Mouse (Mus musculus): ENCODE data around the gene Lage3.

Lage3 gene

GRCm38 (mm10) chrX:74353467-74353770, at the start of gene Lage3:
Gene Lage3 (minus strand): TSS chrX:74353618.
- DNase-seq (ENCODE audit: low read depth), result peak; percentile 80

DNA sequence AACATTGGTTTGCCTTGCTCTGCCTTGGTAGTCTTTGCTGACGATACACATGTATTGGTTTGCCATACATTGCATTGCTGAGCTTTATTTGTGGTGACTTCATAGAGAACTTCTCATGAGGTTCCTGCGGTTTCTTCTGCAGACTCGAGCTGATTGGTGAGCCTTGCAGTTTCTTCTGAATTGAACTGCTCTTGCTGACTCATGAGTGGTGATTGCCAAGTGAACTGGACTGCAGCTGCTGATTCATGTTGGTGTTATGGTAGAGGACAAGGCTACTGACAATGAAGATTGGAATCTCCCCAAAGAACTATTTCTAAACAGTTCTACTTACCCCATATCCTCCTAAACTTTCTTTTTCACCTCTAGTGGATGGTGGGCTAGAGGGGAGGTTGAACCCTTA, 46.7 kb upstream of the Lage3 start:
- DNase-seq (ENCODE audit: low read depth), result peak; percentile 38

DNA sequence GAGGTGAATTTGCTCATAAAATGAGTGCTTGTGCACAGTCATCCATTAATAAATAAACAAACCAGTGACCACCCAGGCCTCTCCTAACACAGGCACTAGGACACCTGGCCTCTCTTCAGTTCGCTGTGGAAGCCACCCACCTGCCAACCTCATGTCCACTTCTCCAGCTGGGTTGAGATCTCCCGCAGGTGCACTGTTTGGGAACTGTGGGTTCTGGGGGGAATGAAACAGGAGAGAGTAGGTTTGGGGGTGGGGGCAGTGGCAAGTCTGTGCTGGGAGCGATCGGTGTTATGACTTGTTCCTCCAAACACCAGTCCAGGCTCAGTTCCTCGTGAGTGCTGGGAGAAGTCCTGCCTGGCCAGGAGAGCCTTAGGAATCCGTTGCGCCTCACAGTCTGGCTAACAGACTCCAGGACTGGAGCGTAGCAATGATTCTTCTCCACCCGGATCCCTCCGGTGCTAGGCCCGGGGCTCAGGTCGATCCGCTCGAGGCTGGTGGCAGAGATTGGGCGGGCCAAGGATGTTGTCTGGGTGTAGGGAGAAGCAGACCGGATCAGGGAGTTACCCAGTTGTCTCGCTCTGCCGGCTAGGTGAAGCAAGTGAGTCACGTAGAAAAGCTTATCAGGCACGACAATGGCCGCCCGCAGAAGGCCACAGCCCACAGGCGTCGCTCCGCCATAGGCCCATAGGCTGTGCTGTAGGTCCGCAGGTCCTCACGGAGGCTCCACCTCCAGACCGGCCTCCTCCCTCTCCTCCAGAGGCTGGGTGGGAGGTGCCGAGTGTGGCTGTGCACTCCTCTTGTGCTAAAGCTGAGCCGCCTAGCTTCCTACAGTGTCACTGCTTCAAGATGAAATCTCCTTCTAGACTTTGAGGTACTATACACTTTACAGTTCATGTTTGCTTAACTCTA, 39.4 kb upstream of the Lage3 start, which contains the start of the genes Fam3a and Ikbkg:
Fam3a (minus strand) TSS at position 738 of the 909 bp plus-strand sequence.
Ikbkg (plus strand) TSS at position 756 of the 909 bp plus-strand sequence.
- peak; percentile 92 for DNase-seq (ENCODE audit: low read depth)

DNA sequence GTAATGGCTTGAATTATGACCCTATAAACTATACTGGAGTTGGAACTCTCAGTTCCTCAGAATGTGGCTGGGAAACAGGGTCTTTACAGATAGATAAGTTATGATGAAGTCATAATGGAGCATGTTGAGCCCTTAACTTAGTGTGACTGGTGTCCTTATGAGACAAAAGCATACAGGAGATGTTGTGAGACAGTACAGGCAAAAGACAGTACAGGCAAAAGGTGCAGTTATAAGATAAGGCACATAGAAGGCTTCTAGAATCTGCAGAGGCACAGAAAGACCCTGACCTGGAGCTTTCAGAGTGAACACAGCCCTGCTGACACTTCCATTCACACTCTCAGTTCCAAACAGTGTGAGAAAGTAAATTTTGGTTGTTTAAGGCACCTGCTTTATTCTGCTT, 34.7 kb upstream of the Lage3 start:
- no peak for DNase-seq (ENCODE audit: low read depth)

GRCm38 (mm10) chrX:74384451-74384850, 31.0 kb upstream of the Lage3 start:
- DNase-seq (ENCODE audit: low read depth), result no peak

- peak; percentile 95 for DNase-seq (ENCODE audit: low read depth)
Measured at GRCm38 (mm10) chrX:74372888-74373549, 19.6 kb upstream of the Lage3 start, which contains the start of the genes Ubl4a and Slc10a3. Gene Ubl4a (minus strand): TSS chrX:74373218. Gene Slc10a3 (minus strand): TSS chrX:74373349.

DNA sequence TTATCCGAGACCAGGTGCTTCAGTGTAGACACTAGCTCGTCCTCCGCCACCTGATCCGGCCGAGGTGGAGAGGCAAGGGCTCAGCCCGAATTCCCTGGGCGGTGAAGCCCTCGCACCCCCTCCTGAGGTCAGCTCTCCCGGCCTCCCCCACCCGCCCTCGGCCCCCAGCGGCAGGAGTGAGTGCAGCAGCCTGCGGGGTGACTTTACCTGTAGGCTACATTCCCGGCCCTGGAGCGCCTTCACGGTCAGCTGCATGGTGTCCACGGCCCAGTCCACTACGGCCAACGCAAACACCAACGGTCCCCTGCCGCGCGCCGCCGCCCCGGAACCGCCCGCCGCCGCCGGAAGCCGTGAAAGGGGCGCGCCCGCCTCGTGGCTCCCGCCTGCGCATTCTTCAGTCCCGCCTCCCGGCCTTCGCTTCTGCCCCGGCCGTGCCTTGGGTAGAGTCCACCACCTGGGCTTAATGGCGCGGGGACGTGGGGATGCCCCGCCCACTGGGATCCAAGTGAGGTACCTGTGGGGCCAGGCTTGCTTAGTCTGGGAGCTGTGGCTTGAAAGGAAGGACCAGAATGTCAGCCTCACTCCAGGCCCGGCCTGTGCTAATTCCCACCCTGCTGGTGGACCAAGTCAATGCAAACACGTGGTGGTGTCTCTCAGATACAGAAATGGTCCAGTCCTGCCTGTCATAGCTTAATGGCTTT, 14.9 kb upstream of the Lage3 start:
- DNase-seq (ENCODE audit: low read depth), result peak; percentile 65

DNA sequence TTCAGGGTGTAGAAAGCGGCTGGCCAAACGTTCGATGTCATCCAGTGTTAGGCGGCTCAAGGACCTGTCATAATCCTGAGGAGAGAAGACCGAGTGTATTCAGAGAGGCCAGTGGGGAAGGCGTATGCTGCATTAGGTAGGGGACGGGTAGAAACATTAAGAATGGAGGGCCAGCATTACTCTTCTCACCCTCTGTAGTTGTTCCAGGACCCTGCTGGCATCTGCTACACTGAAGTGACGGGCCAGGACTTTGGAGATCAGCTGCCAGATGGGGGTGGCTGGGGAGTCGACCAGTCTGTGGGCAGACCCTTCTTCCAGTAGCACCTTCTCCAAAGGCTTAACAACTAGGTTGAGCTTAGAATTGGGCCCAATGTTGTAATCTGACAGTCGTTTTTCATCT, 14.1 kb upstream of the Lage3 start:
- no peak for DNase-seq (ENCODE audit: low read depth)

DNA sequence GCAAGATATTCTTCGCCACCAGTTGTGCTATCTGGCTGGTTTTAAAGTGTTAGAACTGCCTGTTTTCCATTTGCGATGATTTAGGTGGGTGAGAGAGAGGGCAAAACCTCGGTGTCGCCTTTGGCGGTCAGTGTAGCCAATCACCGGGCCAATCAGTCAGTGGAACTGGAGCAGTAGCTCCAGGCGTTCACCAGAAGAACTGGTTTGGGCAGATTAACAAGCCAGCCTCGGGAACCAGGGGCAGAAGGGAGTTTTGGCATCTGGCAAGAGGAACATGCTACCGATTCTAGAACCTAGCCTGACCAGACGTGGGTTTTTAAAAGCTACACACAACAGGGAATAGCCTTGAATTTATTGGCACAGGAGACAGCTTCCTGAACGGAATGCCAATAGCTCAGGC, 5.8 kb upstream of the Lage3 start:
- no peak for DNase-seq (ENCODE audit: low read depth)

DNA sequence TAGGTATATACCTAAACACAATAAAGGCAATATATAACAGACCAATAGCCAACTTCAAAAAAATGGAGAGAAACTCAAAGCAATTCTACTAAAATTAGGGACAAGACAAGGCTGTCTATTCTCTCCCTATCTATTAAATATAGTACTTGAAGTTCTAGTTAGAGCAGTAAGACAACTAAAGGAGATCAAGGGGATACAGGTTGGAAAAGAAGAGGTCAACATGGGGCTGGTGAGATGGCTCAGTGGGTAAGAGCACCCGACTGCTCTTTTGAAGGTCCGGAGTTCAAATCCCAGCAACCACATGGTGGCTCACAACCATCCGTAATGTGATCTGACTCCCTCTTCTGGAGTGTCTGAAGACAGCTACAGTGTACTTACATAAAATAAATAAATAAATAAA, 3.7 kb upstream of the Lage3 start:
- DNase-seq (ENCODE audit: low read depth), result peak; percentile 6

GRCm38 (mm10) chrX:74352645-74353466, 562 bp downstream of the Lage3 start:
- DNase-seq (ENCODE audit: low read depth), result peak; percentile 11

GRCm38 (mm10) chrX:74330166-74330930, 23.1 kb downstream of the Lage3 start:
- DNase-seq (ENCODE audit: low read depth), result no peak

DNA sequence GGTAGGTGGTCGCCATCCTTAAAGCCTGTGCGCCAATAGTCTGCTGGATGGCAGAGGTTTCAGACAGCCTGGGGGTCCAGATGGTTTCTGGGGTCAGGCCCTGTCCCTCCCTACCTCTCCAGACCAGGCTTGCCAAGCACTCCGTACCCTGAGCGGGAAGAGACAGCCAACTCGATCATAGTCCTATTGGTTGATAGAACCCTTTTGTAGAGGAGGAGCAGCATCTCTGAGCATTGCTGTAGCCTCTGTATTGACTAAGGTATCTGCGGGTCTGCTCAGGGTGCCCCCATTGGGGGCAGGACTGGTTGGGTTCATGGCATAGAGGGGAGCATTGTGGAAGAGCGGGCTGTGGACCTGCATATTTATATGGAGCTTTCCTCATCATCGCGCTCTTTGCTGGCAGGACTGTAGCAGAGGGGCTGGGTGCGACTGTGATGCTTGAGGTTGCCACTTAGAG, 24.2 kb downstream of the Lage3 start:
- DNase-seq (ENCODE audit: low read depth), result no peak

GRCm38 (mm10) chrX:74328725-74329161, 24.7 kb downstream of the Lage3 start, which contains the start of gene Plxna3:
Gene Plxna3 (plus strand): TSS chrX:74329066.
- no peak for DNase-seq (ENCODE audit: low read depth)

GRCm38 (mm10) chrX:74312540-74313464, 40.6 kb downstream of the Lage3 start, which contains the start of gene Fam50a:
Gene Fam50a (plus strand): TSS chrX:74313033.
- DNase-seq (ENCODE audit: low read depth), result peak; percentile 91

DNA sequence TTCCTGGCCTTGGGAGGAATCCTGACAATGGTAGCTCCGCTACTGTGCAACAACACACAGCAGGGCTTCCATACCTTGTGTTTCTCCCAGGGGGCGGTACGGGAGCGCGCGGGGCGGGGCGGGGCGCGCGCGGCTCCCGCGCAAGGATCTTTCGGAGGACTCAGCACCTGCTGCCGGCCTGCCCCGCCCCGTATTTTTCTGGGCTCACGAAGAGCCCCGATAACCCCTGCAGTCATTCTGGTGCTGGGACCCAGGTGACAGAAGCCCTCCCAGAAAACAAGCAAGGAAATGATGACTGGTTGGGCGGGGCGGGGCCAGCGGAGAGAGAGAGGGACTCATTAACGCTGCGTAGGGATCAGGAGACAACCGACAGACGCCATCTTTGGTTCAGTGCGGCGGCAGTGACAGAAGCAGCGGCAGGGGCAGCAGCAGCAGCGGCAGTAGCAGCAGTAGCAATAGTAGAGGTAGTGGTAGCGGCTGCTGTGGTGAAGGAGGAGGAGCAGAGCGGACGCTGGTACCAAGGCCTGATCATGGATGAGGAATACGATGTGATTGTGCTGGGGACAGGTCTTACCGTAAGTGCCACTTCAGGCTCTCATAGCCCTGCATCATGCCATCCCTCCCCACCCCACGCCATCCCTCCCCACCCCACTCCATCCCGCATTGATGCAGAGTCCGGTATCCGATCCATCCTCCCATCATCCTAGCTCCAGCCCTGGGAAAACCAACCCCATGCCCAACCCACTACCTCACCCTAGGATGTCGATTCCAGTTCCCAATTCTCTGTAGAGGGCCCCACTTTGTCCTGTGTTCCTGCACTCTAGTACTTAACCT, 48.3 kb downstream of the Lage3 start, which contains the start of gene Gdi1:
Gdi1 (plus strand) TSS at position 132 of the 834 bp plus-strand sequence.
- peak; percentile 78 for DNase-seq (ENCODE audit: low read depth)

Measured in 416B (cell line).